Mouse (Mus musculus) adrenal gland, postnatal 25 days (tissue): Measurements from ENCODE around the gene Gdf9. TPM values are rescaled to one million over a fixed set of nuclear protein-coding genes. Genes with fewer than 3 reads are reported as not detected.
A peak's percentile ranks its signal among the peaks of the same experiment; 100 is the strongest.

Experiments used
- DNase-seq: peaks from one replicate; pipeline ENCODE4 v3.0.0; 2021; ENCODE audit warnings: mixed read lengths
- total RNA-seq: library from RNA; stranded (reverse); gene quantifications from 2 replicates; pipeline ENCODE4 v1.2.3, GENCODE M21; 2021

Gene Gdf9
- total RNA-seq, 1 experiment from 2014 or later, result 1.4 TPM

- no peak for DNase-seq
Observed at GRCm38 (mm10) chr11:53446183-53446582, 15.4 kb downstream of the Gdf9 start.

- no peak for DNase-seq
Observed at GRCm38 (mm10) chr11:53447996-53448395, 17.2 kb downstream of the Gdf9 start.

- peak; percentile 84 for DNase-seq
Observed at GRCm38 (mm10) chr11:53448529-53448928, 17.7 kb downstream of the Gdf9 start.

GRCm38 (mm10) chr11:53450070-53450705, 19.4 kb downstream of the Gdf9 start:
- no peak for DNase-seq

GRCm38 (mm10) chr11:53451361-53451760, 20.5 kb downstream of the Gdf9 start:
- DNase-seq, result no peak

GRCm38 (mm10) chr11:53452396-53452795, 21.6 kb downstream of the Gdf9 start:
- peak; percentile 39 for DNase-seq

GRCm38 (mm10) chr11:53453031-53453430, 22.2 kb downstream of the Gdf9 start:
- DNase-seq, result no peak

- peak; percentile 70 for DNase-seq
Observed at GRCm38 (mm10) chr11:53456474-53457371, 25.9 kb downstream of the Gdf9 start, which contains the start of the genes Gm10447 and Shroom1. Gene Gm10447, minus strand, starts transcription at chr11:53457110. Gene Shroom1, plus strand, starts transcription at chr11:53457205.

GRCm38 (mm10) chr11:53457372-53457954, 26.6 kb downstream of the Gdf9 start:
- no peak for DNase-seq

GRCm38 (mm10) chr11:53458996-53459395, 28.2 kb downstream of the Gdf9 start:
- no peak for DNase-seq

- no peak for DNase-seq
Observed at GRCm38 (mm10) chr11:53460192-53460591, 29.4 kb downstream of the Gdf9 start.

- no peak for DNase-seq
Observed at GRCm38 (mm10) chr11:53461727-53462126, 30.9 kb downstream of the Gdf9 start.

- peak; percentile 35 for DNase-seq
Observed at GRCm38 (mm10) chr11:53463551-53464424, 33.0 kb downstream of the Gdf9 start.

- DNase-seq, result peak; percentile 83
Observed at GRCm38 (mm10) chr11:53466231-53466971, 35.6 kb downstream of the Gdf9 start.

- DNase-seq, result no peak
Observed at GRCm38 (mm10) chr11:53469294-53469967, 38.6 kb downstream of the Gdf9 start.

GRCm38 (mm10) chr11:53469968-53470695, 39.3 kb downstream of the Gdf9 start, which contains the start of gene Gm9837:
Gene Gm9837, minus strand, starts transcription at chr11:53470479.
- DNase-seq, result peak; percentile 91

GRCm38 (mm10) chr11:53472709-53473108, 41.9 kb downstream of the Gdf9 start:
- no peak for DNase-seq

- no peak for DNase-seq
Observed at GRCm38 (mm10) chr11:53475620-53476019, 44.8 kb downstream of the Gdf9 start.

- DNase-seq, result no peak
Observed at GRCm38 (mm10) chr11:53477833-53478232, 47.0 kb downstream of the Gdf9 start.
